Mouse (Mus musculus) thymus, postnatal 14 days (tissue): ENCODE measurements around the gene Gm3453.
"Not testable (repeated sequence)": the region's sequence is repeated elsewhere in the genome, so short reads cannot be mapped to it uniquely, and the experiment has no call there.

Experiments
- DNase-seq: peaks from one replicate; pipeline ENCODE4 v3.0.0; 2021

Gm3453 gene

DNA sequence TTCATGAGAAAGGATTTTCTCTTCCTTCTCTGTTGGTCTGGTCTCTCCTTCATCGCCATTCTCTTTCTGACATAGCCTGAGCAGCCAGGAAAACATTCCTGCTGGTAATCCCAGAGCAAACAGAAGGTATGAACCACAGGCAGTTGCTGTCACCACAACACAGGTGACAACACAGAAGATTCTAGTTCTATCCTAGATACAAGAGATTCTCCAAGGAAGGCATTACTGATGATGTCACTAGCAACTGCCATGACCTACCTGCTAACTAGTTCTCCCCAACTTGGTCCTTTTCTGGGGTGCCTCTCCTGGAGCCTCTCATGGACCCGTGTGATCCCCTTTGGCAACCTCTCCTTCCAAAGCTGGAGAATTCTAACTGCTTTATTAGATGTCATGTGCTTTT, at the start of gene Gm3453:
TSS of gene Gm3453 (minus strand) at position 101 of the 400 bp plus-strand sequence.
- not testable (repeated sequence) for DNase-seq

DNA sequence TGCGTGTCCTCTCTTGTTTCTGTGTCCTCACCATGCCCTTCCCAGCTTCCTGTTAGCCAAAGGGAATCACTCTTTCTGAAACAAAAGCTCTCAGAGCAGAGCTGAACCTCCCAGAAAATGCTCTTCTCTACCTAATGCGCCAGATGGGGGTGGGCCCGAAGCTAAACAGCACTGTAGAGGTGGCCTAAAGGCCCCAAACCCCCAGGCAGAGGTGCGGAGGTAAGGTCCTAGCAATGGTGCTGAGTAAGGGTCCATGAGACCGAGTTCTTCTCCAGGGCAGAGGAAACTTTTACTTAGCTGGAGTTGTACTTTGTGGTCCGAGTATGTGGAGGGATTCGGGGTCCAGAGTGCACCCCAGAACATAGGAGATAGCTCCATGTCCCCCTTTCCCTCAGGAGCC, 8.2 kb upstream of the Gm3453 start:
- peak; percentile 3 for DNase-seq

DNA sequence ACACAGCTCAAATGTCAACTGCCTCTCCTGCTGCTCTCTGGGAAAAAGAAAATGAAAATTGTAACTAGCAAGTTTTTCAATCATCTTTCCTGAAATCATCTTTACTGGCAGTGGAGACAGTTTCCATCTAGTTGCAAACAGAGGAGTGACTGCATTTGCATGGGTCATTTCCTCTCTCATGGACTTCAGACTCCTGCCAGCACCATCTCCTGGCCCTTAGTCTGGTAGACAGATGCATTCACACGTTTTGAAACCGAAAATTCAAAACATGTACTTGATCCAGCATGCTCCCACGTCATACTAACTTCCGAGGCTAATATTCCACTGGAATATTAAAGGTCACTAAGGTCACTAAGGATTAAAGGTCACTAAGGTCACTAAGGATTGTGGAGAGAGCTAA, 16.5 kb downstream of the Gm3453 start:
- not testable (repeated sequence) for DNase-seq

DNA sequence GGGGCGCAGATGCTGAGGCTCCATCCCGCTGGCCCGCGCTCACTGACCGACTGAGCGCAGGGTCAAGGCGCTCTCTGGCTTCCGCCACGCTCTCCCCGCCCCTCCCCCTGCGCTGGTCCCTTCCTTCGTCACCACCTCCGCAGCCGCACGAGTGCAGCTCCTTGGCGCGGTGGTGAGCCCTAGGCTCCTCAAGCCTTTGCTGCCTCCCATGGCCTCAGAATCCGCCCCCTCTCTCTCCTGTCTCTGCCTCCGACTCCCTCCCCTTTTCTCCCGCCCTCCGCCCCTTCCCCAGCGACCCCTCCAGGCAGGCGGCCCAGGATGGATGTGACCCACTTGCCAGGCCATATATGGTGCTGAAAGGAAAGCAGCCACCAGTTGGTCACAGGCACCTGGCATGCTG, 17.3 kb downstream of the Gm3453 start, which contains the start of gene Gm3248:
TSS of gene Gm3248 (minus strand) at position 111 of the 400 bp plus-strand sequence.
- DNase-seq, result peak; percentile 2

DNA sequence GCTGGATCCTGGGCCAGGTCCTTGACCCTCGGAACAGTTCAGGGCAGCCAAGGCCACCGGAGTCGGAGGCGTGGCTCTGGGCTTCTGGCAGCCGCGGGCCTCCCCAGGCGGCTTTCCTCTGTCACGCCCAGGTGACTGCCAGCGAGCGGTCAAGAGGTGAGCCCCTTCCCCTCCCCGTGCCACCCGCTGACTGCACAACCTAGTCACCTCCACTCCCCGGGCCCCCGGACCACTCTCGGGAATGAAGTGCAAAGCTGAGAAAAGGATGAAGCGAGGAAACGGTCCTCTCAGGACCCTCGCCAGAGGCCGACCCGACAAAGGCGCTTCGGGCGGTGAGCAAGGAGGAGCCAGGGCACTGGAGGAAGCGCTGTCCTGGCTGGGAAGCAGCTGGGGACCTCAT, 17.8 kb downstream of the Gm3453 start:
- DNase-seq, result not testable (repeated sequence)

DNA sequence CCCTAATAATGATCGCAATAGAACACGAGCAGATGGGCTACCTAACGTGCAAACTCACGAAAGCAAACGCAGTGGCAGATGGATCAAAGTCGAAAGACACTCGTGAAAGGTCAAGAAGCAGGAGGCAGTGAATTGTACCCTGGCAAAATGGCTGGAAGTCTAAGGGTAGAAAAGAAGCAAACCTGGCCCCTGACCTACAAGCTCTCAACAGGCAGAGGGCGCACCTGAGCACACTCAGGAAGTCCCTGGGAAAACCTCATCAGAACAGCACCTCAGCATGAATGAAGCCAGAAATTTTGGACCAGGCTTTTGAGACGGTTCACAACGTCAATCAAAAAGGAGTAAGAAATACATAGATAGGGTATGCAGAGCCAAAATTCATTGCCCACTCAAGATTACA, 18.5 kb downstream of the Gm3453 start:
- DNase-seq, result not testable (repeated sequence)

DNA sequence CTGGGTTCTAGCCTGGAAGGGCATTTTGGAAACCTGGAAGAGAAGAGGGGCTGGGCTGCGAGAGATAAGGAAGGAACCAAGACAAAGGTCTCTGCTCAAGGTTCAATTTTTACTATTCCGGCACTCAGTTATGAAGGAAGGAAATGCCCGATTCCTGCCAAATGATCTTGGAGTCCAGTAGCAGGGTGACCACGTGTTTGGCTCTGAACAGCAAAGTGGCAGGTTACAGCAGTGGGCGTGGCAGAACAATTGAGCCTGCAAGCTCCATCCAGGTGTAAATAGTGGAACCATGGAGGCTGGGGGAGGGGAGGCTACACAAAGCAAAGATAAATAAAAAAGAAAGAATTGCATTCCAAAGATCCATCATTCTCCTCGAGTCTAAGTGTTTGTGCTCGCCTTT, 55.7 kb downstream of the Gm3453 start:
- DNase-seq, result not testable (repeated sequence)
